Mouse (Mus musculus): ENCODE data around the gene Tle4. TPM values are rescaled to one million over a fixed set of nuclear protein-coding genes. Genes with fewer than 3 reads are reported as not detected.

The Tle4 gene
- polyA plus RNA-seq, 1 experiment from 2014 or later: 38.8 TPM

DNA sequence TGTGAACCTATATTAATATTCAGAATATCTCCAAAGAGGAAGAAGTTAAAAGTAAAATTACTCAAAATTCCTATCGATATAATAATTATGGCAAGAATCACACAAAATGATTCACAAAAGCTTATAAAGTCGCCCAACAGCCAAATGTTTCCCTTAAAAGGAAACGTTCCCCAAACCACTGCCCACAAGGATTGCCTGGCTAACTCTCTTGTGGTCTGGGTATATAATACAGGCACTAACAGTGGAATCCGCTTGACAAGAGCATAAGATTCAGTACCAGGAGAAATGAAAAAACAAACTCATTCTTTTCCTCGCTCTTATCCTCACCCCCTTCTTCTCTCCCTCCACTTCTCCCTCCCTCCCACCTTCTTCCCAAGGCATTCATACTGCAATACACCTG is 19.2 kb downstream of the Tle4 start:
- Histone ChIP-seq H3K4me3 (ENCODE audit: low read depth, low read length) (no peak overlapping the region), H3K36me3 (ENCODE audit: control insufficient read depth, insufficient read depth, low read length) (no peaks in the 10 kb centered on the region; the same call in 1 of the 2 replicates), H3K9me3 (ENCODE audit: control insufficient read depth, low read length) (no peaks in the 10 kb centered on the region), H3K9ac (ENCODE audit: low read length) (no peak overlapping the region), H3K27ac (ENCODE audit: low read depth, low read length) (no peak overlapping the region), H3K4me2 (no peak overlapping the region), H3K4me1 (ENCODE audit: control insufficient read depth, insufficient read depth, low read length) (no peaks in the 10 kb centered on the region), H3K27me3 (ENCODE audit: control insufficient read depth, insufficient read depth, low read length) (no peaks in the 10 kb centered on the region)
- no peak for DNase-seq (ENCODE audit: low spot score, missing footprints)
- WGBS: 94% methylated on average over 5 of the region's 5 CpGs
- ATAC-seq (ENCODE audit: low FRiP score): no peak

DNA sequence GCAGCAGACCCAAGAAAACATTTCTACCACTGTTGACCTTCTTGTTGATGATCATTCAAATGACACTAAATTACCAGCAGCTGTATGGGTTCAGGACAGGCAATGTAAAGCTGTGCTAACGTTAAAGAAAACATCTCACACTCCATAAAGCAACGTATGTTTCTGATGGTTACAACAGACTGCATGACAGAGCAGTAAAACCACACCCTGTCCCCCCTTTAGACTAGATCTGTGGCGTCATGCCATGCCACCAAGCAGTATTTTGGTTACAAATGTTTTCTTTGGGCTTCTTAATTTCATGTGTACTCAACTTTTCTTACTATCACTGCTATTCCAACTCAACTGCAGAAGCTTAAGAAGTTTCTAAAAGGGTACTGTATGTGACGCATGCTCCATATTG is 19.8 kb downstream of the Tle4 start:
- DNase-seq (ENCODE audit: low spot score, missing footprints): no peak

DNA sequence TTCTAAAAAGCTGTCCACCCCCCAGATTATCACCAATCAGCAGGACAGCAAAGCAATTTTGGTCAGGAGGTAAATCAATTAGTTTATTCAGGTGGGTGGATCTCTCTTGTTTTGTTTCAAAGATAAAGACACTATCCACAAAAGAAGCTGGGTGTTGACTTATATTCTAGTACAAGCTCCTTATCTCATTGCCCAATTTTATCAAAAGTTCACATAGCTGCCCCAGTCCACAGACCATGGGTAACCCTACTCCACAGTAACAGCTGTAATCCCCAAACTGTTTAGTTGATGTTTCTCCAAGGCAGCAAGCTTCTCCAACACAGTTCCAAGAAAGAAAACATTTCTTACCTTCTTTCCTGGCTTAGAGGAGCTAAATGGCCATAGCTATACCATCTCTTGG is 21.5 kb downstream of the Tle4 start:
- no peaks in the 10 kb centered on the region for H3K27me3 ChIP-seq (ENCODE audit: control insufficient read depth, insufficient read depth, low read length)
- H3K27ac ChIP-seq (ENCODE audit: low read depth, low read length): no peak overlapping the region
- DNase-seq (ENCODE audit: low spot score, missing footprints) (no peak), ATAC-seq (ENCODE audit: low FRiP score) (no peak)
- no peak overlapping the region for H3K9ac ChIP-seq (ENCODE audit: low read length)
- H3K4me3 ChIP-seq (ENCODE audit: low read depth, low read length): no peak overlapping the region
- no peaks in the 10 kb centered on the region for H3K9me3 ChIP-seq (ENCODE audit: control insufficient read depth, low read length)
- H3K4me2 ChIP-seq: no peak overlapping the region
- H3K36me3 ChIP-seq (ENCODE audit: control insufficient read depth, insufficient read depth, low read length): no peaks in the 10 kb centered on the region
- no peaks in the 10 kb centered on the region for H3K4me1 ChIP-seq (ENCODE audit: control insufficient read depth, insufficient read depth, low read length)

More for the DNA sequence above, 19.8 kb downstream of the Tle4 start:
- Histone ChIP-seq H3K9ac (ENCODE audit: low read length) (no peak overlapping the region), H3K36me3 (ENCODE audit: control insufficient read depth, insufficient read depth, low read length) (no peaks in the 10 kb centered on the region; the same call in 1 of the 2 replicates), H3K27me3 (ENCODE audit: control insufficient read depth, insufficient read depth, low read length) (no peaks in the 10 kb centered on the region), H3K4me2 (no peak overlapping the region), H3K4me3 (ENCODE audit: low read depth, low read length) (no peak overlapping the region), H3K4me1 (ENCODE audit: control insufficient read depth, insufficient read depth, low read length) (no peaks in the 10 kb centered on the region), H3K27ac (ENCODE audit: low read depth, low read length) (no peak overlapping the region), H3K9me3 (ENCODE audit: control insufficient read depth, low read length) (no peaks in the 10 kb centered on the region)
- no peak for ATAC-seq (ENCODE audit: low FRiP score)
- 88% methylated on average over 4 of the region's 4 CpGs for WGBS

DNA sequence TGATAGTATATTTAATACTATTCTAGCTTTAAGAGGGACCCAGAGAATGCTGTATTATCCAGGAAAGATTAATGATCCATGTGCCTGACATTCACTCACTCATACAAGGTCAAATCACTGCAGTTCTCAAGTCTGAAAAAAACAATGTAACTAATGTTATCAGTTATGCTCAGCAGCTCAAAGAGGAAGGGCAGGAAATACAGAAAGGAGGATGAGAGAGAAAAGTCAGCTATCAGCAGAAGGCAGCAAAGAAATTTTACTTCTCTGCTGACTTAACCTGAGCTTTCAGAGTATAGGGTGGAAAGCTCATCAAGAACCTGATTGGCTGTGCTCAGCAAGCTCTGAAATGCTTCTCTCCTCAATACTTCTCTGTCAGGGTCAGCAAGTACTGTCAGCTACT is 29.0 kb downstream of the Tle4 start:
- ATAC-seq (ENCODE audit: low FRiP score) (no peak), DNase-seq (ENCODE audit: low spot score, missing footprints) (no peak)
- Histone ChIP-seq H3K9me3 (ENCODE audit: control insufficient read depth, low read length) (no peaks in the 10 kb centered on the region), H3K4me2 (no peak overlapping the region), H3K27ac (ENCODE audit: low read depth, low read length) (no peak overlapping the region), H3K36me3 (ENCODE audit: control insufficient read depth, insufficient read depth, low read length) (no peaks in the 10 kb centered on the region), H3K9ac (ENCODE audit: low read length) (no peak overlapping the region), H3K27me3 (ENCODE audit: control insufficient read depth, insufficient read depth, low read length) (no peaks in the 10 kb centered on the region), H3K4me3 (ENCODE audit: low read depth, low read length) (no peak overlapping the region), H3K4me1 (ENCODE audit: control insufficient read depth, insufficient read depth, low read length) (peaks cover 23% of the 10 kb centered on the region)

DNA sequence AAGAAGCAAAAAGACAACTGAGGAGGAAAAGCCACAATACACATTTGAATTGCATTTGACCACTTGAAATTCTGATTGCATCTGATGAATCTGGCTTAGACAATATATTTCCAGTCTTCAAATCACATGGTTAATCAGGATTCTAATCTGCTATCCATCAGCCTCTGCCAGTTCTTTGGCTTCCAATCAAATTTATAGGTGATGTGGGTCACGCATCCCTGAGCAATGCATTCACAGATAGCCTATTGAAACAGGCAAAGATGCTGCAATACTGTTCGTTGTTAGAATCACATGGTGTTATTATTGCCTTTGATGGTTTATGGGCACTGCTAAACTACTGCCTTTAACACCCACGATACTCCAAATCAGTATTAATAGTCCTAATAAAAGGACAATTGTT is 30.8 kb downstream of the Tle4 start:
- ATAC-seq (ENCODE audit: low FRiP score): peak; percentile 72
- peak overlapping the region; percentile 3 for H3K27ac ChIP-seq (ENCODE audit: low read depth, low read length)
- peak; percentile 89 for DNase-seq (ENCODE audit: low spot score, missing footprints)
- H3K9ac ChIP-seq (ENCODE audit: low read length): no peak overlapping the region
- WGBS: 23% methylated on average over 3 of the region's 3 CpGs
- H3K27me3 ChIP-seq (ENCODE audit: control insufficient read depth, insufficient read depth, low read length): no peaks in the 10 kb centered on the region
- H3K36me3 ChIP-seq (ENCODE audit: control insufficient read depth, insufficient read depth, low read length): no peaks in the 10 kb centered on the region
- peaks cover 23% of the 10 kb centered on the region for H3K4me1 ChIP-seq (ENCODE audit: control insufficient read depth, insufficient read depth, low read length)
- H3K4me3 ChIP-seq (ENCODE audit: low read depth, low read length): no peak overlapping the region
- H3K9me3 ChIP-seq (ENCODE audit: control insufficient read depth, low read length): no peaks in the 10 kb centered on the region
- peak overlapping the region; percentile 2; the same call in 1 of the 2 replicates for H3K4me2 ChIP-seq

DNA sequence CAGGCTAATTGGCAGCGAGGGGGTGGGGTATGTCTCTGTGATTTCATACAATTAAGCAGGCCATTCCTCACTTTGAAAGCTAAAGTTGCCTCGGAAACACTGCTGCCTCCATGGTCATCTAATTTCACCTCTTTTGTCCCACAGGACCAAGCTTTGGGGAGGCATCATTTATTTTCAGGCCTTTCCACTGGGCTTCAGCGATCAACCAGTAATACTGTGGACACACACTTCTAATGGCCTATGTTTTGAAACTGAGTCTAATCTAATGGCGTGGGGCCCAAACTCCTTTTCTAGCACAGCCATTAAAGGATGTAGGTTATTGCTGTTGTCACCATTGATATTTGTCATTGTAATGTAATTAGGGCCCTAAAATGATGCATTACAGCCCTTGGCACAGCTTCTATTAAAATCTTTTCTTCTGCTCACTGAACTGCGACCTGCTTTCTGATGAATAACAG is 31.3 kb downstream of the Tle4 start:
- H3K27ac ChIP-seq (ENCODE audit: low read depth, low read length): peak overlapping the region; percentile 3

DNA sequence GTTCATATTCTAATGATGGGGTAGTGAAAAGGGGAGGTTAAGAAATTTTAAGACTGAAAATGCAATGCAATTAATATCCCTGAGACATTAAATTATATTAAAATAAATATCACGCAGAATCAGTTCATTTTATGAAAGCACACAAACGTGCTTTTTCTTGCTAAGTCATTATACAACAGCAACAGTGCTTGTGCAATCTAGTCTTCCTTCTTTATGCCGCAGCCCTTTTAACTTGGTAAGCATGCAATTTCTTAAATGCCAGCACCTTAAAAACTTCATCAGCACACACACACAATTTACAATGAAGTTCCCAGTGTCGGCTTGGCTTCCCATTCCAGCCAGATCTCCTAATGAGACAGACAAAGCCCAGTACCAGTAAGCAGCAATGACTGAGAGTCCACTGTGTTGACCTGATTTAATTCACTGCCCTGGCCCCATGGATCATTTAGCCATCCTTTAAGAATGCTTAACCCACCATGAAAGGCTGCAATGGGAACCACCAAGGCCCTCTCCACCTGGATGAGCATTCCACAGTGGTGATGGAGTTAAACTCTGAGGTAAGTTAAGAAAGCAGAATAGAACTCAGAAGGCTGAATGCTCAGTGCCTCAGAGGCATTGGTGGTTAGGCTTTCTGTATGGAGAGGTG is 32.3 kb downstream of the Tle4 start:
- Histone ChIP-seq H3K9me3 (ENCODE audit: control insufficient read depth, low read length) (no peaks in the 10 kb centered on the region), H3K4me3 (ENCODE audit: low read depth, low read length) (no peak overlapping the region), H3K27ac (ENCODE audit: low read depth, low read length) (peak overlapping the region; percentile 5; the same call in 1 of the 2 replicates), H3K9ac (ENCODE audit: low read length) (no peak overlapping the region; the same call in 1 of the 2 replicates), H3K4me2 (no peak overlapping the region), H3K27me3 (ENCODE audit: control insufficient read depth, insufficient read depth, low read length) (no peaks in the 10 kb centered on the region), H3K4me1 (ENCODE audit: control insufficient read depth, insufficient read depth, low read length) (peaks cover 23% of the 10 kb centered on the region), H3K36me3 (ENCODE audit: control insufficient read depth, insufficient read depth, low read length) (no peaks in the 10 kb centered on the region)
- WGBS: 33% methylated on average over 4 of the region's 4 CpGs
- DNase-seq (ENCODE audit: low spot score, missing footprints) (peak; percentile 93), ATAC-seq (ENCODE audit: low FRiP score) (peak; percentile 56)

More for the DNA sequence above, 31.3 kb downstream of the Tle4 start:
- Histone ChIP-seq H3K36me3 (ENCODE audit: control insufficient read depth, insufficient read depth, low read length) (no peaks in the 10 kb centered on the region), H3K4me1 (ENCODE audit: control insufficient read depth, insufficient read depth, low read length) (peaks cover 23% of the 10 kb centered on the region), H3K9ac (ENCODE audit: low read length) (no peak overlapping the region), H3K9me3 (ENCODE audit: control insufficient read depth, low read length) (no peaks in the 10 kb centered on the region), H3K27me3 (ENCODE audit: control insufficient read depth, insufficient read depth, low read length) (no peaks in the 10 kb centered on the region), H3K4me2 (peak overlapping the region; percentile 2; the same call in 1 of the 2 replicates), H3K4me3 (ENCODE audit: low read depth, low read length) (no peak overlapping the region)
- ATAC-seq (ENCODE audit: low FRiP score) (peak; percentile 82), DNase-seq (ENCODE audit: low spot score, missing footprints) (peak; percentile 94)
- 14% methylated on average over 5 of the region's 5 CpGs for WGBS

DNA sequence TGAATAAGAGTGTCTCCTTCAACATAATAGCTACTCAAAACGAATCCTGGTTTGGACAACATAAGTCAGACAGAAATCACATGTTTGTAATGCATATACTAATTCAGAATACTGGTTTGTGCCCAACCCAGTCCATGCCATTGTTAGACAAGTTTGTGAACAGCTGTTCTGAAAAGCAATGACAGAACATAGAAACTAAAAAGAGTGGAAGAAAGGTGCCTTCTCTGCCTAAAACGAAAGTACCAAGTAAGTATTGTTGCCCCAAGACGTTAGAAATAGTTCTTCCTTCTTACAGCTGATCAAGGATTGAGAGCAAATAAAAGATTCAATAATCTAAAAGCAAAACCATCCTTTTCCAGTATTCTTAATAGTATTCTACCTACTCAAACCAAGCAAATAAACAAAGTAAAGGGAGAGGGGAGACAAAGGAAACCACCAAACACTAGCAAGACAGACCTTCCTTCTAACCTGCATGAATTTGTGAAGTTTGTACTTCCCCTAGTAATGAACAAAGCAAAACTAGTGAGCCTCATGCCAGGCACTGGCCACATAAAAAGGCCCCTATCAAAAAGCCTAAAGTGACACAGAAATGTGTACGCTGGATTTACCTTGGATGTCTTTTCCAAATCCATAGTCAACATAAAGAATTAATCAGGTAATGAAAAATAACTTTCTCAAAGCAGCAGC is 34.4 kb downstream of the Tle4 start:
- no peaks in the 10 kb centered on the region for H3K27me3 ChIP-seq (ENCODE audit: control insufficient read depth, insufficient read depth, low read length)

DNA sequence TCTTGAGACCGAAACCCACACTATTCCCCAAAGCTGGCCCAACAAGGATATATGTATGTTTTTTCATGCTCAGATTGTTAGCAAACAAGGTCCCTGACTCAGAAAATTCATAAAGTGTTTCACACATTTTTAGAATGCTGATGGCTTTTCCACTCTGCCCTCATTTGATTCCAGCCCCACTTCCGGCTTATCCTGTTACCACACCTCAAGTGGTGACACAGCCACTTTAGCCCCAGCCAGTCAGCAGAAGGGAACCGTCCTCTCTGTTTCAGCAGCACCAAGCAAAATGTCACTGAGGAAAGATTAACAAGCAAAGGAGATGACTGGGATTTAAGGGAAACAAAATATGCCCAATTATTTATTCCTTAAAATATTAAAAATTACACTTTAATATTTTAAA is 50.0 kb downstream of the Tle4 start:
- DNase-seq (ENCODE audit: low spot score, missing footprints): no peak
- peaks cover 2% of the 10 kb centered on the region; the same call in 1 of the 2 replicates for H3K4me1 ChIP-seq (ENCODE audit: control insufficient read depth, insufficient read depth, low read length)
- H3K36me3 ChIP-seq (ENCODE audit: control insufficient read depth, insufficient read depth, low read length): no peaks in the 10 kb centered on the region
- WGBS: 93% methylated on average over 3 of the region's 3 CpGs
- no peaks in the 10 kb centered on the region for H3K27me3 ChIP-seq (ENCODE audit: control insufficient read depth, insufficient read depth, low read length)
- H3K9me3 ChIP-seq (ENCODE audit: control insufficient read depth, low read length): no peaks in the 10 kb centered on the region
- H3K4me3 ChIP-seq (ENCODE audit: low read depth, low read length): no peak overlapping the region
- no peak overlapping the region for H3K9ac ChIP-seq (ENCODE audit: low read length)
- ATAC-seq (ENCODE audit: low FRiP score): no peak
- no peak overlapping the region for H3K27ac ChIP-seq (ENCODE audit: low read depth, low read length)
- H3K4me2 ChIP-seq: no peak overlapping the region

More for the DNA sequence above, 34.4 kb downstream of the Tle4 start:
- no peak for ATAC-seq (ENCODE audit: low FRiP score)
- 83% methylated on average over 4 of the region's 4 CpGs for WGBS
- Histone ChIP-seq H3K36me3 (ENCODE audit: control insufficient read depth, insufficient read depth, low read length) (no peaks in the 10 kb centered on the region), H3K9me3 (ENCODE audit: control insufficient read depth, low read length) (no peaks in the 10 kb centered on the region), H3K4me2 (no peak overlapping the region), H3K9ac (ENCODE audit: low read length) (no peak overlapping the region), H3K4me1 (ENCODE audit: control insufficient read depth, insufficient read depth, low read length) (peaks cover 21% of the 10 kb centered on the region), H3K4me3 (ENCODE audit: low read depth, low read length) (no peak overlapping the region), H3K27ac (ENCODE audit: low read depth, low read length) (no peak overlapping the region)
- no peak for DNase-seq (ENCODE audit: low spot score, missing footprints)

All from midbrain, embryonic 11.5 days (tissue).